Mouse (Mus musculus): ENCODE data around the gene Svs2.
"Not testable (repeated sequence)": the region's sequence is repeated elsewhere in the genome, so short reads cannot be mapped to it uniquely, and the experiment has no call there.

DNA sequence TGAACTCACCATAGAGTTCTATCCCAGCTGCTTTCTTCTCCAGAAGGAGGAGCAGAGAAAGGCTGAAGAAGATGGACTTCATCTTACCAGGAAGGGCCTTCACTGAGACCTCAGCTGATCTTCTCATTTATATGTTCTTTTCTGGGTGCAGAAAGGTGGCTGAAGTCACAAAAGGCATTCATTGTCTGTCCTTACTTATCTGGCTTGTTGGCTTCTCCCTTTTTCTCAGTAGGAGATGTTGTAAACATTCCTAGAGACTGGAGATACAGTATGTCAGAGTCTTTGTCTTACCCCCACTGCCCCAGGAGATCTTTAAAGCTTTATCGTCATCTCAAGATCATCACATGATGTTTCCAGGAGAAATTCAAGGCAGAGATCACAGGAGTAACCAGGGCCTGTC is 18.3 kb upstream of the Svs2 start, which contains the start of gene Svs3b:
- TF ChIP-seq EP300, CTCF (IDR thresholded peaks at IDR 0.05; ENCODE audit: low read depth): not testable (repeated sequence)
